Mouse (Mus musculus) heart, embryonic 13.5 days (tissue): ENCODE measurements at regions not wholly inside any gene's neighbourhood (a gene's known extent, or its start where the extent isn't known, plus 50 kb on each side); places are given as distances from the start of the nearest gene placed in this dataset.

ENCODE experiments used
- ATAC-seq: fragments of 200-750 bp; cut with Nextera tagmentation; 2 replicates; pipeline ENCODE4 v1.8.0; 2017; ENCODE audit warnings: moderate TSS enrichment; ENCODE audit not compliant: insufficient number of reproducible peaks, low FRiP score, low TSS enrichment; ENCODE audit errors: extremely low read depth
- H3K27ac ChIP-seq: fragments of 300-500 bp; sonication (generic); replicated peaks from 2 replicates; pipeline ENCODE4 v1.5.1; 2015; ENCODE audit warnings: moderate library complexity, mild to moderate bottlenecking, inconsistent platforms
- H3K27me3 ChIP-seq: fragments of 300-500 bp; sonication (generic); replicated peaks from 2 replicates; pipeline ENCODE4 v1.6.1; 2015; ENCODE audit warnings: mild to moderate bottlenecking, inconsistent platforms
- H3K36me3 ChIP-seq: fragments of 300-500 bp; sonication (generic); 2 replicates; pipeline ENCODE4 v1.6.1; 2015; ENCODE audit warnings: mild to moderate bottlenecking, inconsistent platforms
- H3K4me1 ChIP-seq: fragments of 300-500 bp; sonication (generic); 2 replicates; pipeline ENCODE4 v1.6.1; 2015; ENCODE audit warnings: inconsistent platforms
- H3K4me2 ChIP-seq: fragments of 300-500 bp; sonication (generic); 2 replicates; pipeline ENCODE4 v1.6.1; 2015; ENCODE audit warnings: inconsistent platforms, mild to moderate bottlenecking, moderate library complexity
- H3K4me3 ChIP-seq: fragments of 300-500 bp; sonication (generic); 2 replicates; pipeline ENCODE4 v1.5.1; 2015; ENCODE audit warnings: moderate library complexity, mild to moderate bottlenecking, inconsistent platforms
- H3K9ac ChIP-seq: fragments of 300-500 bp; sonication (generic); 2 replicates; pipeline ENCODE4 v1.6.1; 2015; ENCODE audit warnings: inconsistent platforms, mild to moderate bottlenecking, moderate library complexity
- H3K9me3 ChIP-seq: fragments of 300-500 bp; sonication (generic); 2 replicates; pipeline ENCODE4 v1.6.1; 2016; ENCODE audit warnings: inconsistent platforms
- WGBS: fragments of 180-500 bp; shearing (Covaris S2); methylation state at CpG from one replicate; pipeline ENCODE4 v1.1.7; 2015; ENCODE audit warnings: mixed read lengths; 5-methylcytosine and 5-hydroxymethylcytosine counted together

GRCm38 (mm10) chr13:102636032-102636431 lies 57.3 kb upstream of the Cd180 start:
- no peak for ATAC-seq

GRCm38 (mm10) chr13:102637059-102637458 lies 56.3 kb upstream of the Cd180 start:
- no peak overlapping the region for H3K4me3 ChIP-seq
- no peak overlapping the region for H3K4me2 ChIP-seq
- no peak for ATAC-seq
- peaks cover 15% of the 10 kb centered on the region for H3K4me1 ChIP-seq
- no peaks in the 10 kb centered on the region for H3K9me3 ChIP-seq
- no peak overlapping the region for H3K9ac ChIP-seq
- 0 out of 2 replicates have a peak, but pooled peaks cover 3% of the 10 kb centered on the region for H3K36me3 ChIP-seq
- 46% methylated on average over 5 of the region's 5 CpGs for WGBS
- H3K27me3 ChIP-seq, result no peaks in the 10 kb centered on the region
- H3K27ac ChIP-seq, result peak overlapping the region; percentile 20; the same call in 1 of the 2 replicates

More at GRCm38 (mm10) chr13:102636032-102636431, 57.3 kb upstream of the Cd180 start:
- Histone ChIP-seq H3K9ac (no peak overlapping the region), H3K4me3 (no peak overlapping the region), H3K36me3 (0 out of 2 replicates have a peak, but pooled peaks cover 3% of the 10 kb centered on the region), H3K27ac (no peak overlapping the region), H3K9me3 (no peaks in the 10 kb centered on the region), H3K4me2 (no peak overlapping the region), H3K27me3 (no peaks in the 10 kb centered on the region), H3K4me1 (peaks cover 15% of the 10 kb centered on the region)
- whole genome bisulfite sequencing, result 60% methylated on average over 8 of the region's 8 CpGs

GRCm38 (mm10) chr13:102639651-102640050 lies 53.7 kb upstream of the Cd180 start:
- no peak overlapping the region for H3K27ac ChIP-seq
- 69% methylated on average over 9 of the region's 9 CpGs for WGBS
- no peak for ATAC-seq

GRCm38 (mm10) chr13:102640171-102640570 lies 53.2 kb upstream of the Cd180 start:
- Histone ChIP-seq H3K4me1 (peaks cover 25% of the 10 kb centered on the region), H3K27ac (no peak overlapping the region), H3K4me3 (no peak overlapping the region), H3K9ac (no peak overlapping the region), H3K4me2 (no peak overlapping the region), H3K9me3 (no peaks in the 10 kb centered on the region), H3K36me3 (0 out of 2 replicates have a peak, but pooled peaks cover 3% of the 10 kb centered on the region), H3K27me3 (no peaks in the 10 kb centered on the region)
- ATAC-seq, result no peak
- WGBS, result 44% methylated on average over 3 of the region's 3 CpGs

More at GRCm38 (mm10) chr13:102639651-102640050, 53.7 kb upstream of the Cd180 start:
- no peak overlapping the region for H3K9ac ChIP-seq
- no peaks in the 10 kb centered on the region for H3K27me3 ChIP-seq
- 0 out of 2 replicates have a peak, but pooled peaks cover 3% of the 10 kb centered on the region for H3K36me3 ChIP-seq
- H3K4me1 ChIP-seq, result peaks cover 23% of the 10 kb centered on the region
- H3K9me3 ChIP-seq, result no peaks in the 10 kb centered on the region
- no peak overlapping the region for H3K4me3 ChIP-seq
- no peak overlapping the region for H3K4me2 ChIP-seq
